Mouse (Mus musculus): Measurements from ENCODE around the gene Sprr2a2.
"Not testable (repeated sequence)": the region's sequence is repeated elsewhere in the genome, so short reads cannot be mapped to it uniquely, and the experiment has no call there.

- not testable (repeated sequence) for TF ChIP-seq POLR2A (IDR thresholded peaks at IDR 0.05; ENCODE audit: borderline replicate concordance, low read depth, low read length); CTCF (IDR thresholded peaks at IDR 0.05; ENCODE audit: low read depth, low read length)
Observed at GRCm38 (mm10) chr3:92274018-92274417, 58.3 kb downstream of the Sprr2a2 start.
